Mouse (Mus musculus): Measurements from ENCODE around the gene P3h3.
A peak's percentile ranks its signal among the peaks of the same experiment; 100 is the strongest.
"Not testable (repeated sequence)": the region's sequence is repeated elsewhere in the genome, so short reads cannot be mapped to it uniquely, and the experiment has no call there.

P3h3 gene

GRCm38 (mm10) chr6:124808358-124809012 lies 49.1 kb downstream of the P3h3 start, which contains the start of gene Spsb2:
TSS of gene Spsb2 (plus strand) at chr6:124808661.
- peak; percentile 85 to 89 for DNase-seq

- DNase-seq: no peak
Observed at GRCm38 (mm10) chr6:124807986-124808357, 49.6 kb downstream of the P3h3 start.

GRCm38 (mm10) chr6:124807366-124807765 lies 50.2 kb downstream of the P3h3 start:
- DNase-seq: no peak

GRCm38 (mm10) chr6:124806446-124807140 lies 51.0 kb downstream of the P3h3 start:
- DNase-seq: no peak

- DNase-seq: peak; percentile 99
Observed at GRCm38 (mm10) chr6:124805341-124806321, 51.9 kb downstream of the P3h3 start.

- DNase-seq: no peak
Observed at GRCm38 (mm10) chr6:124804341-124804740, 53.2 kb downstream of the P3h3 start.

DNA sequence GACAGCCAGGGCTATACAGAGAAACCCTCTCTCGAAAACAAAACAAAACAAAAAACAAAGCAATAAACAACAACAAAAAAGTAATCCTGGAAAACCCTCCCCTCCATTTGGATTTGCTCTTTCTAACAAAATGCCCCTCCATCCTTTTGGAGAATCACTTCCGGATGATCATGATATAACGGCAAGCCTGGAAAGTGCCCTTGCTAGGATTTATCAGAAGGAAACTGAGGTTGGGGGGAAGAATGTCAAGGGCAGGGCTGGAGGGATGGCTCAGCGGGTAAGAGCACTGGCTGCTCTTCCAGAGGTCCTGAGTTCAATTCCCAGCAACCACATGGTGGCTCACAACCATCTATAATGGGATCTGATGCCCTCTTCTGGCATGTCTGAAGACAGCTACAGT lies 53.9 kb downstream of the P3h3 start:
- not testable (repeated sequence) for DNase-seq

DNA sequence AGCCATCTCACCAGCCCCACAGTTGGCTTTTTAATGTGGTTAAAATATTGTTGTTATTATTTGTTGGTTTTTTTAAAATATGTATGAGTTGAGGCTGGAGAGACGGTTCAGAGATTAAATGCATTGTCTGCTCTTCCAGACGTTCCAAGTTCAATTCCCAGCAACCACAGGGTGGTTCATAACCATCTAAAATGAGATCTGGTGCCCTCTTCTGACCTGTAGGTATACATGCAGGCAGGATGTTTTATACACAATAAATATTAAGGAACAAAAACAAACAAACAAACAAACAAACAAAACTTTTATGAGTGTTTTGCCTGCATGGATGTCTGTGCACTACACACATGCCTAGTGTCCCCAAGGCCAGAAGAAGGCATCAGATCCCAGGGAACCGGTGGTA lies 54.5 kb downstream of the P3h3 start:
- DNase-seq: no peak

GRCm38 (mm10) chr6:124802400-124802799 lies 55.2 kb downstream of the P3h3 start:
- DNase-seq: not testable (repeated sequence)

DNA sequence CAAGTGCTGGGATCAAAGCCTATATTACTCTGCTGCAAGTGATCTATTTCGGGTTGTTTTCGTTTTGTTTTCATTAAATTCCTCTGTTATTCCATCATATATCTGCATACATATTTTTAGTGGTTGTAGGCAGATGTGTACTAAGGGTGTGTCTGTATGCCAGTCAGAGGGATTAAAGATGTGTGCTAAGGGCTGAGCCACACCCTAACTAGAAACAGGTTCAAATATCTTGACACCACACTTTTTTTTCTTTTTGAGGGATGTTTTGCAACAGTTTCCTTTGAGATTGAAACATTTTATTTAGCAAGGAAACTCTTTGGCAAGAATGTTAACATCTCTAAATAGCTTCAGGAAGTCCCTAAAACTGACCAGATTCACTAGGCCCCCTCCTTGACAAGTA lies 61.4 kb downstream of the P3h3 start:
- no peak for DNase-seq

- peak; percentile 62 to 79 for DNase-seq
Observed at GRCm38 (mm10) chr6:124795781-124796180, 61.8 kb downstream of the P3h3 start.

DNA sequence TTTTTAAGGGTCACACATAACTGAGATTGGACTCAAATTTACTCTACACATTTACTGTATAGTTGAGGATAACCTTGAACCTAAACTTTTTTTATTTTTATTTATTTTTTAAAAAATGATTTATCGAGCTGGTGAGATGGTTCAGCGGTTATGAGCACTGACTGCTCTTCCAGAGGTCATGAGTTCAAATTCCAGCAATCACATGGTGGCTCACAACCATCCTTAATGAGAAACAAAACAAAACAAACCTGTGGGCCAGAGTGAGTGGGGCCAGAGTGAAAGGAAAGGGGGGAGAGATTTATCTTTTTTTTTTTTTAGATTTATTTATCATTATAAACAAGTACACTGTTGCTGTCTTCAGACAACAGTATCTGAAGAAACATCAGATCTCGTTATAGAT lies 65.6 kb downstream of the P3h3 start:
- DNase-seq: peak; percentile 58 to 63
